Mouse (Mus musculus): ENCODE results near the gene Rnaseh2a. TPM values are rescaled to one million over a fixed set of nuclear protein-coding genes. Genes with fewer than 3 reads are reported as not detected.

Gene Rnaseh2a
- 46.4 and 55.7 TPM in 2 replicates for polyA plus RNA-seq (2015; fragmentation: Nextera tagmentation; extraction: Ambion mirVana)

GRCm38 (mm10) chr8:84969241-84970134 lies at the start of gene Rnaseh2a, which contains the start of the genes Gm49661 and Prdx2:
TSS of gene Rnaseh2a (minus strand) at chr8:84969767.
TSS of gene Gm49661 (minus strand) at chr8:84969433.
TSS of gene Prdx2 (plus strand) at chr8:84969587.
- Histone ChIP-seq H3K27ac (ENCODE audit: low read length) (peak within 1 kb of the TSS; percentile 87), H3K36me3 (ENCODE audit: insufficient read depth, low read length) (peaks cover 3% of the 10 kb centered on the region; the same call in 1 of the 2 replicates), H3K9ac (replicated peaks; ENCODE audit: low read depth) (peak within 1 kb of the TSS; percentile 54), H3K9me3 (ENCODE audit: low read length) (no peaks in the 10 kb centered on the region), H3K4me2 (replicated peaks; ENCODE audit: low read depth, low read length) (peak within 1 kb of the TSS; percentile 87), H3K4me3 (ENCODE audit: low read depth, low read length) (peak within 1 kb of the TSS; percentile 51), H3K4me1 (ENCODE audit: insufficient read depth, low read depth, low read length) (peaks cover 24% of the 10 kb centered on the region; the same call in 1 of the 2 replicates), H3K27me3 (replicated peaks; ENCODE audit: insufficient read depth, low read length) (no peaks in the 10 kb centered on the region)
- ATAC-seq (peak; percentile 70), DNase-seq (ENCODE audit: low spot score) (peak; percentile 84)
- whole genome bisulfite sequencing: under 1% methylated on average over 49 of the region's 56 CpGs
- TF ChIP-seq CTCF (IDR thresholded peaks at IDR 0.05) (no peak), EP300 (IDR thresholded peaks at IDR 0.05) (no peak)

DNA sequence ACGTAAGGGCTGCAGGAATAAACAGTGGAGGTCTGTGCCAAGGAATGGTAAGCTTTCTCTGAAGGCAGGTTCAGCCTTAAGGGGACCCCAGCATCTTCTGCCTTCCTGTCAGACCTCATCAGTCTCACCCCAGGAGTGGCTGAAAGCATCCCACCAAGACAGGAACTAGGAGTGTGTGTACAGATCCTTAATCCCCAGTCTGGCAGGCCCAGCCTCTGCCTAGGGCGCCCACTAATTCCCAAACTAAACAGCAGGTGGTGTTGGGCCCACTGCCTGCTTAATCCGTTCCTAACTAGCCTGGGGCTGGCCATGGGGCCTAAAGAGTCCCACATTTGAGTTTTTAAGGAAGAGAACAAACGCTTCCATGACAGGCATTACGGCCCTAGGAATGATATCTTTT lies 47.6 kb upstream of the Rnaseh2a start:
- Histone ChIP-seq H3K9ac (replicated peaks; ENCODE audit: low read depth) (no peak overlapping the region), H3K4me2 (replicated peaks; ENCODE audit: low read depth, low read length) (no peak overlapping the region), H3K36me3 (ENCODE audit: insufficient read depth, low read length) (peaks cover 13% of the 10 kb centered on the region), H3K27ac (ENCODE audit: low read length) (no peak overlapping the region), H3K4me1 (ENCODE audit: insufficient read depth, low read depth, low read length) (peaks cover 3% of the 10 kb centered on the region; the same call in 1 of the 2 replicates), H3K9me3 (ENCODE audit: low read length) (no peaks in the 10 kb centered on the region), H3K4me3 (ENCODE audit: low read depth, low read length) (no peak overlapping the region), H3K27me3 (replicated peaks; ENCODE audit: insufficient read depth, low read length) (peaks cover 6% of the 10 kb centered on the region; the same call in 1 of the 2 replicates)
- no peak for TF ChIP-seq CTCF (IDR thresholded peaks at IDR 0.05)
- no peak for TF ChIP-seq EP300 (IDR thresholded peaks at IDR 0.05)
- no peak for DNase-seq (ENCODE audit: low spot score)
- ATAC-seq: no peak
- 45% methylated on average over 5 of the region's 5 CpGs for WGBS

DNA sequence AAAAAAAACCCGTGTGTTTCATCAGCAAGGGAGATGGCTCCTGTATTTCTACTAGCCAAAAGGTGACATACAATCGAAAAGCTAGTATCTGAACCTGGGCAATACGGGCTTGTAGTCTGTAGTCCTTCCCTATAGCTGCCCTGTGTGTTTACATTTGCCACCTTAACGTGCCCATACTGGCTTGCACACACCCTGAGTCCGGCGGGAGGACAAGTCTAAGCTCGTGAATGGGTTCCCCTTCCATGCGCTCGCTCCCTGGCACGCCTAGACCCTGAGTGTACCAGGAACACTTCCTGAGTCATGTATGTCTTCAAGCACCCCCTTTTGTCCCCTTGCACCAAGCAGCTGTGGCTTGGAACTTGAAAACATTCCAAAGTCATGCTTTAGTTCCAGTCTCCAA lies 47.2 kb upstream of the Rnaseh2a start:
- peaks cover 8% of the 10 kb centered on the region; the same call in 1 of the 2 replicates for H3K27me3 ChIP-seq (replicated peaks; ENCODE audit: insufficient read depth, low read length)
- 58% methylated on average over 10 of the region's 10 CpGs for WGBS
- H3K27ac ChIP-seq (ENCODE audit: low read length): no peak overlapping the region
- H3K36me3 ChIP-seq (ENCODE audit: insufficient read depth, low read length): peaks cover 8% of the 10 kb centered on the region
- DNase-seq (ENCODE audit: low spot score): no peak
- H3K4me3 ChIP-seq (ENCODE audit: low read depth, low read length): no peak overlapping the region
- TF ChIP-seq EP300 (IDR thresholded peaks at IDR 0.05) (no peak), CTCF (IDR thresholded peaks at IDR 0.05) (no peak)
- H3K4me2 ChIP-seq (replicated peaks; ENCODE audit: low read depth, low read length): no peak overlapping the region
- H3K9ac ChIP-seq (replicated peaks; ENCODE audit: low read depth): no peak overlapping the region
- ATAC-seq: no peak
- peaks cover 3% of the 10 kb centered on the region; the same call in 1 of the 2 replicates for H3K4me1 ChIP-seq (ENCODE audit: insufficient read depth, low read depth, low read length)
- no peaks in the 10 kb centered on the region for H3K9me3 ChIP-seq (ENCODE audit: low read length)

GRCm38 (mm10) chr8:85014431-85014830 lies 44.9 kb upstream of the Rnaseh2a start, which contains the start of gene Best2:
TSS of gene Best2 (minus strand) at chr8:85014531.
- H3K36me3 ChIP-seq (ENCODE audit: insufficient read depth, low read length): peaks cover 7% of the 10 kb centered on the region
- ATAC-seq (no peak), DNase-seq (ENCODE audit: low spot score) (no peak)
- peaks cover 3% of the 10 kb centered on the region; the same call in 1 of the 2 replicates for H3K4me1 ChIP-seq (ENCODE audit: insufficient read depth, low read depth, low read length)
- peak within 1 kb of the TSS; percentile 8; the same call in 1 of the 2 replicates for H3K4me3 ChIP-seq (ENCODE audit: low read depth, low read length)
- TF ChIP-seq CTCF (IDR thresholded peaks at IDR 0.05): no peak
- TF ChIP-seq EP300 (IDR thresholded peaks at IDR 0.05): no peak
- peaks cover 21% of the 10 kb centered on the region for H3K27me3 ChIP-seq (replicated peaks; ENCODE audit: insufficient read depth, low read length)
- no peak within 1 kb of the TSS for H3K27ac ChIP-seq (ENCODE audit: low read length)
- no peak within 1 kb of the TSS for H3K9ac ChIP-seq (replicated peaks; ENCODE audit: low read depth)
- no peaks in the 10 kb centered on the region for H3K9me3 ChIP-seq (ENCODE audit: low read length)
- 57% methylated on average over 2 of the region's 2 CpGs for WGBS
- peak within 1 kb of the TSS; percentile 48; the same call in 1 of the 2 replicates for H3K4me2 ChIP-seq (replicated peaks; ENCODE audit: low read depth, low read length)

GRCm38 (mm10) chr8:85013230-85013840 lies 43.8 kb upstream of the Rnaseh2a start:
- Histone ChIP-seq H3K27ac (ENCODE audit: low read length) (no peak overlapping the region), H3K9me3 (ENCODE audit: low read length) (no peaks in the 10 kb centered on the region), H3K4me1 (ENCODE audit: insufficient read depth, low read depth, low read length) (peaks cover 3% of the 10 kb centered on the region; the same call in 1 of the 2 replicates), H3K36me3 (ENCODE audit: insufficient read depth, low read length) (peaks cover 3% of the 10 kb centered on the region), H3K4me2 (replicated peaks; ENCODE audit: low read depth, low read length) (peak overlapping the region; percentile 48; the same call in 1 of the 2 replicates), H3K4me3 (ENCODE audit: low read depth, low read length) (peak overlapping the region; percentile 8; the same call in 1 of the 2 replicates), H3K9ac (replicated peaks; ENCODE audit: low read depth) (no peak overlapping the region), H3K27me3 (replicated peaks; ENCODE audit: insufficient read depth, low read length) (peaks cover 26% of the 10 kb centered on the region)
- ATAC-seq: peak; percentile 86
- TF ChIP-seq EP300 (IDR thresholded peaks at IDR 0.05): no peak
- TF ChIP-seq CTCF (IDR thresholded peaks at IDR 0.05): peak; percentile 83
- 4% methylated on average over 26 of the region's 26 CpGs for whole genome bisulfite sequencing
- DNase-seq (ENCODE audit: low spot score): peak; percentile 88

DNA sequence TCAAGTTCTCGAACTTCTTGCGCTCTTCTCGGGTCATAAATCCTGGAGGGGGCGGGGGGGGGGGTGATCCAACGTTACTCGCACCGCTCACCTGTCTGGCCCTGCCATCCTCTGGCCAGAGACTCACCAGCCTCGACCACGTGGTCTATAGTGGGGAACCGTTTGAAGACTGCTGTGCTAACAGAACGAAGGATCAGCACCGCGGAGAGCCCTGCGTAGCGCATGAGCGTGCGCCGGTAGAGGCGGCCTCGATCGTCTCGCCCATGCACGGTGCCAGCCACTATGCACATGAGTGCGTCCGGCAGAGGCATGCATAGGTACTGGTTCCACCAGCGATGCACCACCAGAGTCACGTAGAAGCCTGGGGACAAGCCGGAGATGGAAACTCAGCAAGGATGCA lies 41.7 kb upstream of the Rnaseh2a start:
- Histone ChIP-seq H3K27me3 (replicated peaks; ENCODE audit: insufficient read depth, low read length) (peaks cover 33% of the 10 kb centered on the region), H3K36me3 (ENCODE audit: insufficient read depth, low read length) (no peaks in the 10 kb centered on the region), H3K9ac (replicated peaks; ENCODE audit: low read depth) (no peak overlapping the region), H3K4me1 (ENCODE audit: insufficient read depth, low read depth, low read length) (peaks cover 3% of the 10 kb centered on the region; the same call in 1 of the 2 replicates), H3K9me3 (ENCODE audit: low read length) (no peaks in the 10 kb centered on the region), H3K27ac (ENCODE audit: low read length) (no peak overlapping the region), H3K4me3 (ENCODE audit: low read depth, low read length) (no peak overlapping the region), H3K4me2 (replicated peaks; ENCODE audit: low read depth, low read length) (no peak overlapping the region)
- WGBS: 11% methylated on average over 28 of the region's 28 CpGs
- no peak for ATAC-seq
- no peak for DNase-seq (ENCODE audit: low spot score)
- TF ChIP-seq CTCF (IDR thresholded peaks at IDR 0.05) (no peak), EP300 (IDR thresholded peaks at IDR 0.05) (no peak)
